Mouse (Mus musculus): Measurements from ENCODE around the gene Rgl3. TPM values are rescaled to one million over a fixed set of nuclear protein-coding genes. Genes with fewer than 3 reads are reported as not detected.

Rgl3 gene
- polyA plus RNA-seq, 1 experiment from 2014 or later: 1.6 TPM

DNA sequence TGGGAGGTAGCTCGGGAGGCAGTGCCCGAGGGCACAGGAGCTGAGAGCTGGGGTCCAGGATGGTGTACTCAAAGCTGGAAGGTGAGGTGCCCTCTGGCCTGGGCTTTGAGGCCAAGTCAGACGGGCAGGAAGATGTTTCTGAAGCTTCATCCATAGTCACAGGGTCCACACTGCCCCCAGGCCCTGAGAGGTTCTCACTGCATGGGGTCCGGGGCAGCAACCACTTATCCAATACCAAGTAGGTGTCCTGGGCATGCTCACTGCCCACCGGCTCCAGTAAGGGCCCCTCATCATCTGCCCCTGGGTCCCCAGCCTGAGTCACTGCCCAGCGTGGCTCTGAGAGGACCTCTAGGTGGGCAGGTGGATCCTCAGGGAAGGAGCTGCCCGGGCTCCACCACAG, 30.0 kb downstream of the Rgl3 start:
- no peak for ATAC-seq (ENCODE audit: low FRiP score)
- Histone ChIP-seq H3K27ac (replicated peaks) (no peak overlapping the region), H3K4me3 (replicated peaks) (no peak overlapping the region), H3K4me2 (no peak overlapping the region), H3K27me3 (replicated peaks) (peaks cover 52% of the 10 kb centered on the region), H3K36me3 (no peaks in the 10 kb centered on the region), H3K9me3 (replicated peaks) (no peaks in the 10 kb centered on the region), H3K9ac (replicated peaks) (no peak overlapping the region), H3K4me1 (peaks cover 33% of the 10 kb centered on the region)
- 89% methylated on average over 7 of the region's 7 CpGs for WGBS

GRCm38 (mm10) chr9:21958372-21958771, 30.9 kb downstream of the Rgl3 start:
- no peak overlapping the region for H3K9ac ChIP-seq (replicated peaks)
- no peaks in the 10 kb centered on the region for H3K9me3 ChIP-seq (replicated peaks)
- no peak overlapping the region for H3K4me3 ChIP-seq (replicated peaks)
- no peak overlapping the region for H3K4me2 ChIP-seq
- ATAC-seq (ENCODE audit: low FRiP score): no peak
- no peak overlapping the region for H3K27ac ChIP-seq (replicated peaks)
- no peaks in the 10 kb centered on the region for H3K36me3 ChIP-seq
- peaks cover 33% of the 10 kb centered on the region for H3K4me1 ChIP-seq
- WGBS: 87% methylated on average over 5 of the region's 5 CpGs
- H3K27me3 ChIP-seq (replicated peaks): peaks cover 45% of the 10 kb centered on the region

DNA sequence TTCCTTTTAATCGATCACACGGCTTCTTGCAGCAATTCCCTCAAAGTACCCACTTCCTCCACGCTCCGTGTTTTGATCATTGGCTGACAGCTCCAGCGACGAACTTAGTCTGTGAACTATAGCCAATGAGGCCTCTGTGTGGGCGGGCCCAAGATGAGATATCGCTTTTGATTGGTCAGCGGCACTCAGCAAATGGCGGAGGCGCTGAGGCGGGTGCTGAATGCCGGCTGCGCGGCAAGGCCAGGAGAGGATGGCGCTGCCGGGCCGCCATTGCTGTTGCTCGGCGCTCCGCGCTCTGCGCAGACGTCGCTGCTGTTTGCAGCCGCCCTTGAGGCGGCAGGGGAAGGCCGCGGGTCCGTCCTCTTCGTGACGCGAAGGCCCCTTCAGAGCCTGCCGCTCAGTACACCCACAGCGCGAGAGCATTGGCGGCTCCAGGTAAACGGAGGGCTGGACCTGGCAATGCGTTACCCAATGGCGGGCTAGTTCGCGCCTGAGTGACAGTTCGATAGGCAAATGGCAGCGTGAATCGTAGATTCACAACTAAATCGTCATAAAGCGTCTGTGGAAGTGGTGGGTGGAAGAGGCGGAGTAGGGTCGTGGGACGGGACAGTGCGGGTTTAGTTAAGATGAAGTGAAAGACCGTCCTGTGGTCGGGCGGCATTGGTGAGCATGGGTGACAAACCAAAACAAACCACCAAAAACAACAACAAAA, 33.5 kb downstream of the Rgl3 start, which contains the start of gene Swsap1:
Gene Swsap1, plus strand, starts transcription at position 186 of the 712 bp plus-strand sequence.
- Histone ChIP-seq H3K9me3 (replicated peaks) (no peaks in the 10 kb centered on the region), H3K4me1 (peaks cover 13% of the 10 kb centered on the region), H3K9ac (replicated peaks) (peak within 1 kb of the TSS; percentile 89), H3K4me2 (peak within 1 kb of the TSS; percentile 68), H3K4me3 (replicated peaks) (peak within 1 kb of the TSS; percentile 76), H3K36me3 (no peaks in the 10 kb centered on the region), H3K27ac (replicated peaks) (peak within 1 kb of the TSS; percentile 98), H3K27me3 (replicated peaks) (peaks cover 19% of the 10 kb centered on the region)
- peak; percentile 98 for ATAC-seq (ENCODE audit: low FRiP score)
- WGBS: under 1% methylated on average over 54 of the region's 54 CpGs

DNA sequence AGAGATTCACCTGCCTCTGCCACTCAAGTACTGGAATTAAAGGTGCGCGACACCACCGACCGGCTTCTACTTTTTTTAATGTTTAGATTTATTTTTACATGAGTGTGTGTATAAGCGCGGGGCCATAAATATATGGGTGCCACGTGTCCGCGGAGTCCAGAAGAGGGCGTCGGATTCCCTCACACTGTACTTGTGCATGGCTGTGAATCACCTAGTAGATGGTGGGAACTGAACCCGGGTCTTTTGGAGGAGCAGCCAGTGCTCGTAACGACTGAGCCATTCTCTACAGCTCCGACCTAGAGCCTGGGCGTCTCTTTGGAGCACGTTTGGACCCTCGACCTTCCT, 34.0 kb downstream of the Rgl3 start:
- peak; percentile 68 for ATAC-seq (ENCODE audit: low FRiP score)
- Histone ChIP-seq H3K4me3 (replicated peaks) (peak overlapping the region; percentile 76), H3K4me2 (peak overlapping the region; percentile 68), H3K9ac (replicated peaks) (peak overlapping the region; percentile 89), H3K27ac (replicated peaks) (peak overlapping the region; percentile 98), H3K4me1 (peaks cover 9% of the 10 kb centered on the region), H3K27me3 (replicated peaks) (peaks cover 14% of the 10 kb centered on the region), H3K36me3 (no peaks in the 10 kb centered on the region), H3K9me3 (replicated peaks) (no peaks in the 10 kb centered on the region)
- 2% methylated on average over 18 of the region's 18 CpGs for WGBS

DNA sequence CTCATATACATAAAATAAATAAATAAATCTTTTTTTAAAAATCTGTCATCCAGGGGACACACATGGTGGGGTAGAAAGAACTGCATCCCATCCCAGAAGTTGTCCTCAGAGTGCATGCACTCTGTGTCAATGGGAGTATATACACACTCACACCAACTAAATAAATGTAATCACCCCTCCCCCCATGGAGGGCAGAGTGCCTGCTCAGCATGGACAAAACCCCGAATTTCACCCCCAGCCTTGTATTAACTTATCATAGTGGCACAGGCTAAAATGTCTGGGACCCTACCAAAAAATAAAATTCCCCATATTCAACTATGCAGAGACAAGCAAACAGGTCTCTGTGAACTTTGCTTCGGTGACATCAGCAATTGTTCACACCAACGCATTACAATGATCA, 34.6 kb downstream of the Rgl3 start:
- no peak overlapping the region for H3K27ac ChIP-seq (replicated peaks)
- no peaks in the 10 kb centered on the region for H3K9me3 ChIP-seq (replicated peaks)
- peaks cover 8% of the 10 kb centered on the region for H3K27me3 ChIP-seq (replicated peaks)
- H3K4me2 ChIP-seq: peak overlapping the region; percentile 68
- peaks cover 9% of the 10 kb centered on the region for H3K4me1 ChIP-seq
- H3K4me3 ChIP-seq (replicated peaks): no peak overlapping the region; the same call in 1 of the 2 replicates
- no peaks in the 10 kb centered on the region for H3K36me3 ChIP-seq
- ATAC-seq (ENCODE audit: low FRiP score): no peak
- no peak overlapping the region for H3K9ac ChIP-seq (replicated peaks)
- 73% methylated on average over 3 of the region's 3 CpGs for WGBS

DNA sequence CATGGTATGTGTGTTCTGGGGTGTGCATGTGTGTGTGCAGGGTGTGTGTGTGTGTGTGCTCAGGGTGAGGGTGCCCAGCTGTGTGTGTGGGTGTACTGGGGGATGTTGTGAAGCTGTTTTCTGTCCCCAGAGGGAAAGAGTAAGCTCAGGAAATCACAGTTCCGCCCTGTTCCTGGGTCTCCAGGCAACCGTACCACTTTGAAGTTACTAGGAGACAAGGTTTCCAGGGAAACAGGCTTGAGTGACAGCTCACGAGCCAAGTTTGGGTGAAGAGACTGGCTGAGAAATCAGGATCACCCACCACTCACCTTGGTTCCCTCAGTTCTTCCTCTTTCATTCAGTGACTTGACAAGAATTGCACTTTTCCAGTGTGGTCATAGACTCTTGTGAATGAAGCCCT, 35.6 kb downstream of the Rgl3 start:
- no peak overlapping the region for H3K4me2 ChIP-seq
- no peaks in the 10 kb centered on the region for H3K36me3 ChIP-seq
- no peaks in the 10 kb centered on the region for H3K27me3 ChIP-seq (replicated peaks)
- ATAC-seq (ENCODE audit: low FRiP score): no peak
- H3K4me1 ChIP-seq: peaks cover 9% of the 10 kb centered on the region
- H3K27ac ChIP-seq (replicated peaks): no peak overlapping the region
- H3K9me3 ChIP-seq (replicated peaks): no peaks in the 10 kb centered on the region
- no peak overlapping the region for H3K4me3 ChIP-seq (replicated peaks)
- WGBS: 18% methylated on average over 3 of the region's 3 CpGs
- no peak overlapping the region for H3K9ac ChIP-seq (replicated peaks)

GRCm38 (mm10) chr9:21951977-21952376, 37.3 kb downstream of the Rgl3 start:
- Histone ChIP-seq H3K27me3 (replicated peaks) (0 out of 2 replicates have a peak, but pooled peaks cover 4% of the 10 kb centered on the region), H3K36me3 (peaks cover 12% of the 10 kb centered on the region), H3K27ac (replicated peaks) (no peak overlapping the region), H3K4me1 (peaks cover 9% of the 10 kb centered on the region), H3K9me3 (replicated peaks) (no peaks in the 10 kb centered on the region), H3K4me2 (no peak overlapping the region), H3K4me3 (replicated peaks) (no peak overlapping the region), H3K9ac (replicated peaks) (no peak overlapping the region)
- ATAC-seq (ENCODE audit: low FRiP score): no peak
- WGBS: 78% methylated on average over 3 of the region's 3 CpGs

GRCm38 (mm10) chr9:21950322-21950721, 38.9 kb downstream of the Rgl3 start:
- WGBS: 18% methylated on average over 11 of the region's 11 CpGs
- Histone ChIP-seq H3K9me3 (replicated peaks) (no peaks in the 10 kb centered on the region), H3K4me3 (replicated peaks) (no peak overlapping the region), H3K27ac (replicated peaks) (no peak overlapping the region), H3K4me2 (no peak overlapping the region), H3K9ac (replicated peaks) (no peak overlapping the region), H3K36me3 (peaks cover 28% of the 10 kb centered on the region), H3K27me3 (replicated peaks) (0 out of 2 replicates have a peak, but pooled peaks cover 5% of the 10 kb centered on the region), H3K4me1 (peaks cover 3% of the 10 kb centered on the region; the same call in 1 of the 2 replicates)
- no peak for ATAC-seq (ENCODE audit: low FRiP score)

- Histone ChIP-seq H3K4me2 (no peak overlapping the region), H3K36me3 (peaks cover 36% of the 10 kb centered on the region), H3K4me1 (peaks cover 3% of the 10 kb centered on the region; the same call in 1 of the 2 replicates), H3K27me3 (replicated peaks) (0 out of 2 replicates have a peak, but pooled peaks cover 5% of the 10 kb centered on the region), H3K4me3 (replicated peaks) (no peak overlapping the region), H3K27ac (replicated peaks) (no peak overlapping the region), H3K9me3 (replicated peaks) (no peaks in the 10 kb centered on the region), H3K9ac (replicated peaks) (no peak overlapping the region)
- WGBS: 63% methylated on average over 6 of the region's 6 CpGs
- no peak for ATAC-seq (ENCODE audit: low FRiP score)
These were observed 40.5 kb downstream of the Rgl3 start for GRCm38 (mm10) chr9:21948790-21949189.

DNA sequence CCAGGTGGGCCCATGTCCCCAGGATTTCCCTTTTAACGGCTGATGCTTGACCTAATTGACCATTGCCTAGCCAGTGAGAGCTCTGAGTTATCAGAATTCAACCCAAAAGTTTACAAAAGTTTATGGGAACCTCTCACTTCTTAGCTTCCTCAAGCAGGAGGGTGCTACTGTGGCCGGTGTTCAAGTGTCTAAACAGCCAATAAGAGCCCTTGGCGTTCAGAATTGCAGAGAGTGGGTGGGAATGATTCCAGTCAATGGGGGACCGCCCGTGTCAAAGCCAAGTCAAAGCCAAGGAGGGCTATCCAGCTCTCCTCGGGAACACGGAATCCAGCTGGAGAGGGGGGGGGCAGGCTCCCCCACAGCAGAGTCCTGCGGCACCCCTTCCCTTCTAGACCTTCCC, 41.1 kb downstream of the Rgl3 start:
- H3K4me2 ChIP-seq: no peak overlapping the region
- H3K9ac ChIP-seq (replicated peaks): no peak overlapping the region
- 58% methylated on average over 8 of the region's 8 CpGs for WGBS
- H3K4me1 ChIP-seq: peaks cover 3% of the 10 kb centered on the region; the same call in 1 of the 2 replicates
- H3K36me3 ChIP-seq: peaks cover 36% of the 10 kb centered on the region
- 0 out of 2 replicates have a peak, but pooled peaks cover 5% of the 10 kb centered on the region for H3K27me3 ChIP-seq (replicated peaks)
- H3K27ac ChIP-seq (replicated peaks): no peak overlapping the region
- no peaks in the 10 kb centered on the region for H3K9me3 ChIP-seq (replicated peaks)
- H3K4me3 ChIP-seq (replicated peaks): no peak overlapping the region
- ATAC-seq (ENCODE audit: low FRiP score): no peak

GRCm38 (mm10) chr9:21947540-21948130, 41.6 kb downstream of the Rgl3 start:
- Histone ChIP-seq H3K4me2 (no peak overlapping the region), H3K36me3 (peaks cover 36% of the 10 kb centered on the region), H3K27ac (replicated peaks) (no peak overlapping the region), H3K27me3 (replicated peaks) (0 out of 2 replicates have a peak, but pooled peaks cover 5% of the 10 kb centered on the region), H3K4me1 (peaks cover 3% of the 10 kb centered on the region; the same call in 1 of the 2 replicates), H3K9ac (replicated peaks) (no peak overlapping the region), H3K9me3 (replicated peaks) (no peaks in the 10 kb centered on the region), H3K4me3 (replicated peaks) (no peak overlapping the region)
- WGBS: 12% methylated on average over 26 of the region's 28 CpGs
- no peak for ATAC-seq (ENCODE audit: low FRiP score)

DNA sequence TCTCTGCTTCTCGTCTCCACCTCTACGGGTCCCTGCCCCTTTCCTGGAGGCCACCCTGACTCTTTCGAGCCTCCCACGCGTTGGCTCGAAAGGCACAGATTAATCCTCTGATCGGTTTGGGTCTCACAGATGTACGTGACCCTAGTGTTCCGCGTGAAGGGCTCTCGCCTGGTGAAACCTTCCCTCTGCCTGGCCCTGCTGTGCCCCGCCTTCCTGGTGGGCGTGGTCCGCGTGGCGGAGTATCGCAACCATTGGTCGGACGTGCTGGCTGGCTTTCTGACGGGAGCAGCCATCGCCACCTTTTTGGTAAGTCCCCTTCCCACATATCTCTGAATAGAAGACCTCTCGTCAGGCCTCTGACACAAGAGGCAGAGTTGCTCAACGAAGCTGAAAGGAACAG, 45.0 kb downstream of the Rgl3 start:
- WGBS: 22% methylated on average over 23 of the region's 23 CpGs
- H3K4me3 ChIP-seq (replicated peaks): no peak overlapping the region
- no peak for ATAC-seq (ENCODE audit: low FRiP score)
- no peaks in the 10 kb centered on the region for H3K9me3 ChIP-seq (replicated peaks)
- no peak overlapping the region for H3K9ac ChIP-seq (replicated peaks)
- H3K36me3 ChIP-seq: peaks cover 61% of the 10 kb centered on the region
- 0 out of 2 replicates have a peak, but pooled peaks cover 5% of the 10 kb centered on the region for H3K27me3 ChIP-seq (replicated peaks)
- peaks cover 5% of the 10 kb centered on the region for H3K4me1 ChIP-seq
- no peak overlapping the region for H3K27ac ChIP-seq (replicated peaks)
- H3K4me2 ChIP-seq: no peak overlapping the region

All from neural tube, embryonic 15.5 days (tissue).